Mouse (Mus musculus) midbrain, embryonic 10.5 days (tissue): ENCODE data around the gene Vmn2r117. TPM values are rescaled to one million over a fixed set of nuclear protein-coding genes. Genes with fewer than 3 reads are reported as not detected.
"Not testable (repeated sequence)": the region's sequence is repeated elsewhere in the genome, so short reads cannot be mapped to it uniquely, and the experiment has no call there.

Source experiments
- DNase-seq: peaks from one replicate; pipeline ENCODE4 v3.0.0-alpha.2; 2017; ENCODE audit warnings: low spot score
- H3K27ac ChIP-seq: fragments of 300-500 bp; sonication (generic); replicated peaks from 2 replicates; pipeline ENCODE4 v1.5.1; 2016; ENCODE audit warnings: mild to moderate bottlenecking
- H3K27me3 ChIP-seq: fragments of 300-500 bp; sonication (generic); 2 replicates; pipeline ENCODE4 v1.6.1; 2016; ENCODE audit warnings: low read depth, mild to moderate bottlenecking; ENCODE audit not compliant: poor library complexity, severe bottlenecking
- H3K36me3 ChIP-seq: fragments of 300-500 bp; sonication (generic); 2 replicates; pipeline ENCODE4 v1.6.1; 2016; ENCODE audit warnings: mild to moderate bottlenecking, moderate library complexity
- H3K4me1 ChIP-seq: fragments of 300-500 bp; sonication (generic); 2 replicates; pipeline ENCODE4 v1.6.1; 2016
- H3K4me3 ChIP-seq: fragments of 300-500 bp; sonication (generic); 2 replicates; pipeline ENCODE4 v1.5.1; 2016; ENCODE audit warnings: mild to moderate bottlenecking, moderate library complexity
- H3K9me3 ChIP-seq: fragments of 300-500 bp; sonication (generic); replicated peaks from 2 replicates; pipeline ENCODE4 v1.6.1; 2016; ENCODE audit warnings: mild to moderate bottlenecking
- WGBS: fragments of 180-500 bp; shearing (Covaris S2); methylation state at CpG from one replicate; pipeline ENCODE4 v1.1.7; 2016; 5-methylcytosine and 5-hydroxymethylcytosine counted together
- polyA plus RNA-seq: library from polyadenylated mRNA; unstranded; fragments of >200 nt; fragmentation: Nextera tagmentation; extraction: Ambion mirVana; gene quantifications from 2 replicates; pipeline ENCODE4 v1.2.1, GENCODE M21; 2016

Gene Vmn2r117
- polyA plus RNA-seq: not detected in 2 replicates

DNA sequence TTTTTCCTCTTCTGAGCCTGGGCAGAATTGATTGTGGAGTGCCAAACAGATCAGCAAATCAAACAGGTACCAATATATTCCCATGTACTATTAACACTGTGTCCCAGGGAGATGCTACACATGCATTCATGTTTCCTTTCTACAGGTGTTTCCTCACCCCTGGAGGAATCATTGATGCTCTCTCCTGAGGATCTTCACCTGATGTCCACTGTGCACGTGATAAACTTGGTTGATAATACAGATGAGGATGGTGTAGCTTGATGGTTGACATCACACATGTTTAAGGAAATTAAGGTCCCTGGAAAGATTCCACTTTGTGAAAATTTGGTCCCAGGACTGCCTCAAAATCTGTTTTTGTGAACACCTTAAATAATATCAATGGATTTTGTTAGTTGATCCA lies at the start of gene Vmn2r117:
TSS of gene Vmn2r117 (minus strand) at position 101 of the 400 bp plus-strand sequence.
- H3K4me1 ChIP-seq, DNase-seq, H3K36me3 ChIP-seq, H3K27ac ChIP-seq, H3K9me3 ChIP-seq, H3K4me3 ChIP-seq, H3K27me3 ChIP-seq: not testable (repeated sequence)
- WGBS: 73% methylated on average over 1 of the region's 1 CpGs

GRCm38 (mm10) chr17:23522941-23523732 lies 43.6 kb upstream of the Vmn2r117 start:
- not testable (repeated sequence) for H3K36me3 ChIP-seq, H3K4me1 ChIP-seq, H3K4me3 ChIP-seq, H3K27me3 ChIP-seq, H3K27ac ChIP-seq, DNase-seq, H3K9me3 ChIP-seq
- WGBS: 73% methylated on average over 30 of the region's 30 CpGs

- no peaks in the 10 kb centered on the region for H3K4me1 ChIP-seq
- DNase-seq: no peak
- no peak overlapping the region for H3K27ac ChIP-seq
- WGBS: 71% methylated on average over 2 of the region's 2 CpGs
- H3K9me3 ChIP-seq: peaks cover 8% of the 10 kb centered on the region; the same call in 1 of the 2 replicates
- no peaks in the 10 kb centered on the region for H3K27me3 ChIP-seq
- no peaks in the 10 kb centered on the region for H3K36me3 ChIP-seq
- no peak overlapping the region for H3K4me3 ChIP-seq
These were observed 39.4 kb upstream of the Vmn2r117 start for GRCm38 (mm10) chr17:23518701-23519423.

DNA sequence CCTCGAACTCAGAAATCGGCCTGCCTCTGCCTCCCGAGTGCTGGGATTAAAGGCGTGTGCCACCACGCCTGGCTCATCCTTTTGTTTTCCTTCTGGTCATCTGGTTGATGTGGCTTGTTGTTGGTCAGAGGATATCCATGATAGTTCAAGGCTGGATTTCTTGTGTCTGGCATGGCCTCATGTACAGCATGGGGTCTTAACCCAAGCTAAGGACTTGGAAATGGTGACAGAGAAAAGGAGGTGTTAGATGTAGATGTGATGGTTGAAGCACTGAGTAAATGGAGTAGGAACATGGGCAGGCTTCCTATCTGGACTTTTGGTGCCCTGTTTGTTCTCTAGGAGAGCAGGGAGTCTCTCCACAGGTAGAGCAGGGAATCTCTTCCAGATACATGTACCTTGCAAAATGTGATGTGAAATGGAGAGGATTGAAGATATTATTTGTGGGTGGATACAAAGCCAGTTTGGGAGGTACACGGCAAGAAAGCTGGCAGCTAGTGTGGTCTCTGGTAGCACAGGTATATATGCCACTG lies 46.3 kb downstream of the Vmn2r117 start:
- 80% methylated on average over 6 of the region's 6 CpGs for WGBS
- H3K4me3 ChIP-seq: no peak overlapping the region
- DNase-seq: peak; percentile 11

More for the DNA sequence above, 46.3 kb downstream of the Vmn2r117 start:
- H3K36me3 ChIP-seq: no peaks in the 10 kb centered on the region
- no peaks in the 10 kb centered on the region for H3K4me1 ChIP-seq
- no peak overlapping the region for H3K27ac ChIP-seq
- H3K27me3 ChIP-seq: no peaks in the 10 kb centered on the region
- peaks cover 15% of the 10 kb centered on the region for H3K9me3 ChIP-seq

Other genes starting within 250 kb of the Vmn2r117 start
- not detected in 2 replicates for gene Vmn2r114, start 167.2 kb downstream of the Vmn2r117 start, polyA plus RNA-seq
- gene Vmn2r115, start 136.0 kb downstream of the Vmn2r117 start, polyA plus RNA-seq: not detected in 2 replicates
- gene Vmn2r116, start 95.1 kb downstream of the Vmn2r117 start, polyA plus RNA-seq: not detected in 2 replicates
- gene Zfp213, start 84.5 kb upstream of the Vmn2r117 start, polyA plus RNA-seq: 27.5 and 28.7 TPM in 2 replicates
- 19.8 and 25.7 TPM in 2 replicates for gene Zfp13, start 119.8 kb upstream of the Vmn2r117 start, polyA plus RNA-seq
- 0.12 and 0.19 TPM in 2 replicates for gene Zscan10, start 121.2 kb upstream of the Vmn2r117 start, polyA plus RNA-seq
- 0.89 and 1.1 TPM in 2 replicates for gene Mmp25, start 165.6 kb upstream of the Vmn2r117 start, polyA plus RNA-seq
- 0.32 TPM in 1 of 2 replicates, not detected in the other for gene Bicdl2, start 180.8 kb upstream of the Vmn2r117 start, polyA plus RNA-seq
- 29.5 and 36.4 TPM in 2 replicates for gene Hcfc1r1, start 193.9 kb upstream of the Vmn2r117 start, polyA plus RNA-seq
- 74.2 and 77.3 TPM in 2 replicates for gene Thoc6, start 194.2 kb upstream of the Vmn2r117 start, polyA plus RNA-seq
- 3.2 and 3.8 TPM in 2 replicates for gene Tnfrsf12a, start 197.8 kb upstream of the Vmn2r117 start, polyA plus RNA-seq
- gene Cldn6, start 199.6 kb upstream of the Vmn2r117 start, polyA plus RNA-seq: 3.5 and 10.1 TPM in 2 replicates
- gene Cldn9, start 204.3 kb upstream of the Vmn2r117 start, polyA plus RNA-seq: 1.5 and 3.1 TPM in 2 replicates
- not detected in 2 replicates for gene 1520401A03Rik, start 243.1 kb upstream of the Vmn2r117 start, polyA plus RNA-seq
- 58.5 and 59.7 TPM in 2 replicates for gene Pkmyt1, start 246.6 kb upstream of the Vmn2r117 start, polyA plus RNA-seq